Mouse (Mus musculus) erythroid progenitor cell, adult 5-6 weeks (primary cell): ENCODE data around the gene Atp1a4. TPM values are rescaled to one million over a fixed set of nuclear protein-coding genes. Genes with fewer than 3 reads are reported as not detected.

Source experiments
- ATAC-seq: replicated peaks from 2 replicates; pipeline ENCODE4 v1.8.0; 2016; ENCODE audit warnings: moderate number of reproducible peaks, mild to moderate bottlenecking, moderate TSS enrichment, inconsistent platforms; ENCODE audit not compliant: poor library complexity, low FRiP score, severe bottlenecking
- total RNA-seq, 2 experiments: library from RNA; stranded (forward) in 1 of 2; stranded (reverse) in 1 of 2; fragments of 150-400 nt in 1 of 2; fragments of 186-747, 209-891 nt in 1 of 2; gene quantifications; 2 replicates each; pipeline versions ENCODE4 v1.2.3 to v1.2.4; 2015 to 2017; ENCODE audit warnings: low replicate concordance in 2 of 2

Gene Atp1a4
- total RNA-seq, 2 experiments from 2014 or later: not detected

- no peak for ATAC-seq
Observed at GRCm38 (mm10) chr1:172221297-172222063, 36.7 kb downstream of the Atp1a4 start.

- no peak for ATAC-seq
Observed at GRCm38 (mm10) chr1:172220414-172220813, 37.8 kb downstream of the Atp1a4 start.

- no peak for ATAC-seq
Observed at GRCm38 (mm10) chr1:172219451-172220406, 38.5 kb downstream of the Atp1a4 start, which contains the start of gene Casq1. Gene Casq1, minus strand, starts transcription at chr1:172219868.

- no peak for ATAC-seq
Observed at GRCm38 (mm10) chr1:172218164-172218910, 39.9 kb downstream of the Atp1a4 start.

GRCm38 (mm10) chr1:172217148-172217547 is 41.1 kb downstream of the Atp1a4 start:
- ATAC-seq: peak; percentile 73

GRCm38 (mm10) chr1:172214748-172215147 is 43.5 kb downstream of the Atp1a4 start:
- no peak for ATAC-seq

GRCm38 (mm10) chr1:172213771-172214170 is 44.4 kb downstream of the Atp1a4 start:
- no peak for ATAC-seq

- ATAC-seq: no peak
Observed at GRCm38 (mm10) chr1:172212776-172213175, 45.4 kb downstream of the Atp1a4 start.

GRCm38 (mm10) chr1:172207111-172207584 is 51.1 kb downstream of the Atp1a4 start:
- ATAC-seq: no peak

- ATAC-seq: no peak
Observed at GRCm38 (mm10) chr1:172206141-172206917, 51.9 kb downstream of the Atp1a4 start, which contains the start of gene Pea15a. Gene Pea15a, minus strand, starts transcription at chr1:172206804.

GRCm38 (mm10) chr1:172205741-172206087 is 52.5 kb downstream of the Atp1a4 start:
- ATAC-seq: no peak

GRCm38 (mm10) chr1:172204814-172205740 is 53.1 kb downstream of the Atp1a4 start:
- ATAC-seq: no peak

- no peak for ATAC-seq
Observed at GRCm38 (mm10) chr1:172204033-172204813, 54.0 kb downstream of the Atp1a4 start.

- no peak for ATAC-seq
Observed at GRCm38 (mm10) chr1:172203566-172203965, 54.6 kb downstream of the Atp1a4 start.

- ATAC-seq: no peak
Observed at GRCm38 (mm10) chr1:172202894-172203522, 55.2 kb downstream of the Atp1a4 start.

- no peak for ATAC-seq
Observed at GRCm38 (mm10) chr1:172201967-172202880, 56.0 kb downstream of the Atp1a4 start.
